Mouse (Mus musculus): ENCODE results near the gene Gm6465.
"Not testable (repeated sequence)": the region's sequence is repeated elsewhere in the genome, so short reads cannot be mapped to it uniquely, and the experiment has no call there.

Gm6465 gene

GRCm38 (mm10) chr5:11845239-11845638, at the start of gene Gm6465:
Gene Gm6465 (plus strand): TSS chr5:11845539.
- not testable (repeated sequence) for DNase-seq

GRCm38 (mm10) chr5:11845824-11846223, 485 bp downstream of the Gm6465 start:
- DNase-seq, result not testable (repeated sequence)

DNA sequence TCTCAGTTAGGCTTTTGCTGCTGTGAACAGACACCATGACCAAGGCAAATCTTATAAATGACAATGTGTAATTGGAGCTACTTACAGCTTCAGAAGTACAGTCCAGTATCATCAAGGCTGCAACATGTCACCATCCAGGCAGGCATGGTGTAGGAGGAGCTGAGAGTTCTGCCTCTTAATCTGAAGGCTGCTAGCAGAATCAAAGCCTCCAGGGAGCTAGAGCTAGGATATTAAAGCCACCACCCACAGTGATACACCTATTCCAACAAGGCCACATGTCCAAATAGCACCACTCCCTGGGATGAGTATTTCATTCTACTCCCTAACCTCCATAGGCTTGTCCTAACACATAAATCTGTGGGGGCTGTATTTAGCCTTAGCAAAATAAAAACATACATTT, 12.6 kb downstream of the Gm6465 start:
- not testable (repeated sequence) for DNase-seq
